Mouse (Mus musculus) kidney, adult 2 months (tissue): ENCODE measurements around the gene Ripply2.

ENCODE experiments used
- CTCF ChIP-seq: fragments of 200-500 bp; conservative IDR thresholded peaks from 2 replicates; pipeline ENCODE4 v1.5.1; 2011; ENCODE audit warnings: low read depth, mild to moderate bottlenecking, control low read depth, low read length, moderate library complexity, mixed read lengths; ENCODE audit not compliant: insufficient read depth, insufficient read length
- POLR2A ChIP-seq: fragments of 200-500 bp; IDR thresholded peaks from one replicate; pipeline ENCODE4 v1.6.1; 2011; ENCODE audit warnings: low read depth, low read length, control low read depth

- TF ChIP-seq CTCF (no peak), POLR2A (no peak)
These were observed 10.5 kb upstream of the Ripply2 start for GRCm38 (mm10) chr9:87004701-87005434.
